Mouse (Mus musculus) layer of hippocampus, postnatal 10 days (tissue): Measurements from ENCODE around the gene Piezo1. TPM values are rescaled to one million over a fixed set of nuclear protein-coding genes. Genes with fewer than 3 reads are reported as not detected.

ENCODE experiments used
- DNase-seq, 2 experiments: peaks; one replicate each; pipeline ENCODE4 v3.0.0; 2021; ENCODE audit warnings: low spot score in 2 of 2
- total RNA-seq, 2 experiments: library from RNA; stranded (reverse); gene quantifications; 2 replicates each; pipeline ENCODE4 v1.2.3; 2021

Gene Piezo1
- total RNA-seq, 2 experiments from 2014 or later = 8.2 to 8.9 TPM

DNA sequence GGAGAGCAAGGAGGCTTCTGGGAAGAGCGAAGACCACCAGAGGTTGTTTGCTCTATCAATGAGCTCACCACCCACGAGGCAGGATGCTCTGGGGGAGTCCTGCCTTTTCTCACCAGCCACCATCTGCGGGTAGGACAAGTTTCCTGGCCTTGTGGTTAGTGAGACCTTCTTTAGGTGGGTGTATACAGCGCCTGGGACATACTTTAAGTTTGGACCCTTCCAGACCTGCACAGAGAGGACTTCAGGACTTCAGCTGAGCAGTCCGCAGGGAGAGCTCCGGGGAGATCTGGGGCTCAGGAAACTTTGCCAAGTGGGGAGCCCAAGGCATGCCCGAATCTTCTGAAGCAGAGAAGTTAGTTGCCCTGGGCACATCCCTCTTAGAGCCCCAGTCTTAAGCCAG is 91.1 kb downstream of the Piezo1 start:
- DNase-seq = no peak

DNA sequence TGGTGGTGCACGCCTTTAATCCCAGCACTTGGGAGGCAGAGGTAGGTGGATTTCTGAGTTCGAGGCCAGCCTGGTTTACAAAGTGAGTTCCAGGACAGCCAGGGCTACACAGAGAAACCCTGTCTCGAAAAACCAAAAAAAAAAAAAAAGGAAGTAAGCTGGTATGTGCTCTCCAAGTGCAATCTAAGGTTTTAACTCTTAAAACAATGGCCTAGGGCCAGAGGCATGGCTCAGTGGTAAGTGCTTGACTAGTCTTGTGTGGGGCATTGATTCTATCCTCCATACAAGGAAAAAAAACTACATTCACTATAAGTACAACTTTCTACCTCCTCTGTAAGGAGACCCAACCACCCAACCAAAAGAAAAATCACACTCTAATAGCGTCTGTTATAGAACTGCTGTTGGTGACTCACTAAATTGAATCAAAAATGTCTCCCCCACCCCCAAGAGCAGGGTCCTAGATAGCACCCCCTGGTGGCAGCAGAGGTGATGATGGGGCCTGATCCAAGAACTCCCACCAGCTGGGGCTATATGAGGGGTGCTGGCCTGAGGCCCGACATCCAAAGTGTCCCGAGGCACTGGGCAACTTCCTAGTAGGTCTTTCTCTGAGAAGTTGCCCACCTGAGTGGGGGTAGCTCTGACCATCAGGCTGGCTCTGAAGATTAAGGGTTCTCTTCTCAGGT is 91.8 kb downstream of the Piezo1 start:
- DNase-seq = peak; percentile 41 to 44

DNA sequence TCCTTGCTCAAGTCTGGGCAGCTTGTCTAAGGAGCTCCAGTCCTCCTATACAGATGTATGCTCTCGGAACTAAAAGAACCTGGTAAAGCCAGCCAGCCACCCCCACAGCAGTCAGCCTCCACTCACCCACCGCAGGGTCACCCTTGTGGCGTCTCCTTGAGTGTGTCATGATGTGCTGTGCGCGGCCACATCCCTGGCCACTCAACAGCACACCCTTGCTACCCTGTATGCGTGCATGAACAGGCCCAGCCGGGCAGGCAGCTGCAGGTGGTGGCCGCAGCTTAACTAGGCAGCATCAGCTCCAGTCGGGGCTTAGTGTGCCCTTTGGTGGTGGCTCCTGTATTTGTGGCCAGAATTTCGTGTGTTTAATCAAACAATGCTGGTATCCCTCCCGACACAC is 94.0 kb downstream of the Piezo1 start:
- no peak for DNase-seq

- DNase-seq = no peak
Measured at GRCm38 (mm10) chr8:122454409-122454808, 96.7 kb downstream of the Piezo1 start.

- DNase-seq = no peak
Measured at GRCm38 (mm10) chr8:122452154-122452553, 99.0 kb downstream of the Piezo1 start.

DNA sequence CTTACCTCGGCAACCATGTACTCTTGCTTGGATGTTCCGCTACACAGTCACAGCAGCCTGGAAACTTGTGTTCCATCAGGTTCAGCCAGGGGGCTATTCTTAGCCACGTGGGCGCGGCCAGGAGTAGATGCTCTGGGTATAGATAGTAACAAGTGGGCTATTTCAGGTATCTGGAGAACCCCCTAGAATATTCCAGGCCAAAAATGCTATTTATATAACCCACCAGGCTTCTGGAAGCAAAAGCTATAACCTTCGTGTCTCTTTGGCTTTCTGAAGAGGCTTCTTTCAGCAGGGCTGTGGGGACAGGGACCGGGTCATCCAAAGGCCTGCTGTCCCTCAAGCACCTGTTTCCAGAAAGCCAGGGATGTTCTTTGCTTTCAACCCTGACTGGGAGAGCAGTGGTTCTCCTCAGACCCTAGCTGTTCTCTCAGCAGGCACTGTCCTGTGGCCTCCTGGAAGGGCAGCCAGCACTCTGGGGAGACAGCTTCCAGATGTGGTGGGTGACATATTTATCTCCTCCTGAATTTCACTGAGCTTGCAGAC is 99.9 kb downstream of the Piezo1 start:
- DNase-seq = no peak

- DNase-seq = no peak
Measured at GRCm38 (mm10) chr8:122445203-122445602, 105.9 kb downstream of the Piezo1 start.

- DNase-seq = peak; percentile 87 to 88
Measured at GRCm38 (mm10) chr8:122444058-122444748, 106.9 kb downstream of the Piezo1 start.

- peak; percentile 98 to 99 for DNase-seq
Measured at GRCm38 (mm10) chr8:122443262-122444006, 107.7 kb downstream of the Piezo1 start, which contains the start of gene Mvd. Mvd (minus strand) TSS chr8:122443422.

- peak in 1 of 2 experiments; percentile 36 for DNase-seq
Measured at GRCm38 (mm10) chr8:122442781-122443180, 108.3 kb downstream of the Piezo1 start.

DNA sequence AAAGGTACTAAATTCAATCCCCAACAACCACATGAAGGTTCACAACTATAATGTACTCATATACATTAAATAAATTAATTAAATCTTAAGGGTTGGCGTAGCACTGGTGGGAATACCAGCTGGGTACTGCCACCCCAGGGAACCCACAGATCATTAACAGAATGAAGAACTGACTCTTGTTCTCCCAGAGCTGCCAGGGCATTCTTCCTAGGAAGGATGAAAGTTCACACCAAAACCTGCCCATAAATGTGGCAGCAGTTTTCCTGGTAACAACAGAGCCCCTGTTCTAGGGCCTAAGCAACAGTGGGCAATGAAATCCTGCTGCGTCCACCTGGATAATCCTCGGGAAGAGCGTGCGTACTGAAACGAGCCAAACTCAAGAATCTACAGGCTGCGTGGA is 108.8 kb downstream of the Piezo1 start:
- no peak for DNase-seq

DNA sequence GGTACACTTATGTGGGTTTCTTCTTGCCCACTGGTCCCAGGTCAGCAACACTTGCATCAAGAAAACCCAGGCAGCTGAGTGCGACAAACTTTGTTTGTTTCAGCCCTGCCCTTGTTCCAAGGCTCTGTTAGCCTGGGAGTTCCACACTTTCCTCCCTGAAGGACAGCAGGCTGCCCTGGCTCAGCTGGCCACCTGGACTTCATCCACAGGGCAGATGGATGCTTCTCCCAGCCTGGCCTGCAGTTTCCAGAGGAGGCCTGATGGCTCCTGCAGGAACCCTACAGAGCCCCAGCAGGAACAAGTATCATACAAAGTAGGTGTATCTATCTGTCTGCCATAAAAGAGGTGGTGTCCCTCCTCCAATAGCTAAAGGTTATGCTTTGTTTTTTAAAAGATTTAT is 109.8 kb downstream of the Piezo1 start:
- DNase-seq = no peak

DNA sequence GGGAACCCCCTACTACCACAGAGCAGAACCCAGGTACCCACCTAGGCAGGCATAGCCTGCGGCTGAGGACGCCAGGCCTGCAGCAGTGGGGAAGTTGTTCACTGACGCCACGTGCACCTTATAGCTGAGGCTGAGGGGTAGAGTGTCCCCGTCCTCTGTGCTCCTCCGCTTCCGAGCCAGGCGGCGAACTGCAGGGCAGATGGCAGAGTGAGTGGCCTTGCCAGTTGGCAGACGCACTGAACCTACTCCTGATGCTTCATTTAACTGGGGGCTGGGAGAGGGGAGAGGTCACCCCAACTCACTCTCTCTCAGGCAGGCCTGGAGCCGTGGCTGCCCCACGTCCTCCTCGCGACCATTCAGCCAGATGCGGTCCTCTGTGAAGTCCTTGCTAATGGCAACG is 111.8 kb downstream of the Piezo1 start:
- no peak for DNase-seq

DNA sequence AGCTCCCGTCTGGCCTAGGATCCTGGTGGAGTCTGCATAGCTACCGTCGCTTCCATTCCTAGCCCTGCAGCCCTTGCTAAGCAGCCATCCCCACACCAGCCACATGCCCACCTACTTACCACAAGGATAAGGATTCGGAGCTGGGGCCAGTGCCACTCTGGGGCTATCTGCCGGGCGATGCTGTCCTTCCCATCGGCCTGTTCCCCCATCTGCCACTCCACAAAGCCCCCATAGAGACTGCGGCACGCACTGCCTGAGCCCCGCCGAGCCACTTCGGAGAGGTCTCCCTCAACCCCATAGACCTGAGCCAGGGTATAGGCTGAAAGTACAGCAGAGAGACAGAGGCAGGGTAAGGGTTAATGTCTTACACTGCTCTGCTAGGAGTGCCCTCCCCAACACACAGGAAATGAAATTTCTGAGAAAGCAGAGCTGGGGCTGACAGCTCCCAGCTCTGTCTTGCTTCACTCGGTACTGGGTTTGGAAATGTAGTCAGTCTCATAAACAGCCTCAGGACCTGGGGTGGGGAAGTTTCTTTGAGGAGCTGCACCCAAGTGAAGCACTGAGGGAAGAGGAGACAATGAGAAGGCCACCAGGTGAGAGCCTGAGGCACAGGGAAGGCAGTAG is 113.3 kb downstream of the Piezo1 start:
- DNase-seq = no peak

- DNase-seq = no peak
Measured at GRCm38 (mm10) chr8:122436586-122437125, 114.5 kb downstream of the Piezo1 start.

GRCm38 (mm10) chr8:122436146-122436545 is 115.0 kb downstream of the Piezo1 start:
- no peak for DNase-seq

GRCm38 (mm10) chr8:122435375-122435774 is 115.8 kb downstream of the Piezo1 start:
- DNase-seq = no peak

DNA sequence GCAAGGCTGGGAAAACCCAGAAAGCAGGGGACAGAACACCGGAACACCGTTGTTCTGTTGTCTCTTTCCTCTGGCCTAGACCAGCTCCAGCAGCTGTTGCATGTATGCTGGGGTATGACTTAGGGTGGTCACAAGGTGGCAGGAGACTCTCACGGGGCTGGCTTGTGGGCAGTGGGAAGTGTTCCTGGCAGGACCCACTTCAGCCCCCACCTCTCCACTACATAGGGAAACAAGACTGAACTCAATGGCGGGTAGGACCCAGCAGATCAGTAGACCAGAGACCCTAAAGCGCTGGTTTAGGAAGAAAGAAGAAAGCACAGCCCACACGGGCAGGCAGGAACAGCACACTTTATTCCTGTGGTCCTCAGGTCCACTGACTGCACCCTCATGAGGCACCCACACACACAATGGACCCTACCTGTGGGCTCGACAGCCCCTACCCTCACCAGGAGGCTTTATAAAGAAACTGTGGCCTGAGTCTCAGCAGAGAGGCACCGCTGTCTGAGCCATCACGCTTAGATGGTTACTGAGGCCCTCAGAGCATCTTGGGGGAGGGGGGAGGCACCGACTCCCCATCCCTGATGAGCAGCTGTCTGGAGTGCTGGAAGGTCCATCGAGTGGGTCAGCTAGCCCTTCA is 117.7 kb downstream of the Piezo1 start:
- DNase-seq = no peak

DNA sequence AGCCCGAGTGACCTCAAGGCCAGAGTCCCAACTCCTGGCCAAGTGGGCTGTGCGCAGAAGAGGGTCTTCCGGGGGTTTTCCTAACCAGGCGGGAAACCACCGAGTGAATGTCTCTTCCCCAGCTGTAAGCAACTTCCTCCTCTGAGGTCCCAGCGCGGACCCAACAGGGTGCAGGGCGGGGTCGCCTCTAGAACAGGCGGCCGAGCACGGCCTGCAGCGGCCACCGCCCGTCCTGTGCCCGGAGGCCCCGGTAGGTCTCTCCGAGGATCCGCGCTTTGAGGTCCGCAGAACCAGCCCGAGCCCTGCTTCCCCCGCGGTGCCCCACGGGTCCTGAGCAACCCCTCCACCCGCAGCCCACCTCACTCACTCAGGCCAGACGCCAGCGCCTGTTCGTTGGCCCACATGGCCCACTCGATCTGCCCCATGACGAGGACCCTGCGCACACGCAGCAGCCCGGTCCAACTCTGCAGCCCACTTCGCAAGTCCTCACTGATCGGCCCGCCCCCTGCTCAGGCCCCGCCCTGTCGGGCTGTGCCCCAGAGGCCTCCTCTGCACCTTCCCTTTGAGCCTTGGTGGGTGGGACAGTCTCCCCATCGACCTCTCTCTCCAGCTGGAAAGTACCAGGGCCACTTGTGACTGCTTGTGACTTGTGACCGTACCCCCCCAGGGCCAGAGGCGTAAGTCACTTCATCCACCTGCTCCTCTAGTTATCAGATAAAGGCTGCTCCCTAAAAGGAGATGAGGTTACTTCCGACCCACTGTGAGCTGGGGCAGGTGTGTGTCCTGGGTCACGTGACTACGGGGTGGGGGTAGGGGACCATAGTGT is 118.5 kb downstream of the Piezo1 start, which contains the start of gene Cyba:
TSS of gene Cyba (minus strand) at position 488 of the 826 bp plus-strand sequence.
- peak in 1 of 2 experiments; percentile 46 for DNase-seq
